Mouse (Mus musculus) limb, embryonic 12.5 days (tissue): ENCODE measurements at regions not wholly inside any gene's neighbourhood (a gene's known extent, or its start where the extent isn't known, plus 50 kb on each side); places are given as distances from the start of the nearest gene placed in this dataset.

Experiments used
- ATAC-seq: fragments of 200-750 bp; cut with Nextera tagmentation; 2 replicates; pipeline ENCODE4 v1.8.0; 2017; ENCODE audit warnings: low read depth, moderate TSS enrichment; ENCODE audit not compliant: insufficient number of reproducible peaks, insufficient read depth, low FRiP score, low TSS enrichment
- H3K27ac ChIP-seq: fragments of 300-500 bp; sonication (generic); 2 replicates; pipeline ENCODE4 v1.5.1; 2016; ENCODE audit warnings: mild to moderate bottlenecking, moderate library complexity
- H3K27me3 ChIP-seq: fragments of 300-500 bp; sonication (generic); 2 replicates; pipeline ENCODE4 v1.6.1; 2016; ENCODE audit warnings: mild to moderate bottlenecking, moderate library complexity
- H3K36me3 ChIP-seq: fragments of 300-500 bp; sonication (generic); 2 replicates; pipeline ENCODE4 v1.6.1; 2016; ENCODE audit warnings: mild to moderate bottlenecking, moderate library complexity
- H3K4me1 ChIP-seq: fragments of 300-500 bp; sonication (generic); replicated peaks from 2 replicates; pipeline ENCODE4 v1.6.1; 2016
- H3K4me2 ChIP-seq: fragments of 300-500 bp; sonication (generic); 2 replicates; pipeline ENCODE4 v1.6.1; 2016; ENCODE audit warnings: mild to moderate bottlenecking, moderate library complexity
- H3K4me3 ChIP-seq: fragments of 300-500 bp; sonication (generic); replicated peaks from 2 replicates; pipeline ENCODE4 v1.5.1; 2016; ENCODE audit warnings: mild to moderate bottlenecking
- H3K9ac ChIP-seq: fragments of 300-500 bp; sonication (generic); replicated peaks from 2 replicates; pipeline ENCODE4 v1.6.1; 2016; ENCODE audit warnings: mild to moderate bottlenecking, moderate library complexity
- H3K9me3 ChIP-seq: fragments of 300-500 bp; sonication (generic); 2 replicates; pipeline ENCODE4 v1.6.1; 2016; ENCODE audit warnings: mild to moderate bottlenecking, moderate library complexity
- WGBS: fragments of 180-500 bp; shearing (Covaris S2); methylation state at CpG from one replicate; pipeline ENCODE4 v1.1.7; 2016; 5-methylcytosine and 5-hydroxymethylcytosine counted together

- Histone ChIP-seq H3K36me3 (no peaks in the 10 kb centered on the region), H3K9me3 (no peaks in the 10 kb centered on the region), H3K4me2 (no peak overlapping the region), H3K27me3 (peaks cover 25% of the 10 kb centered on the region), H3K4me1 (no peaks in the 10 kb centered on the region), H3K27ac (no peak overlapping the region), H3K4me3 (no peak overlapping the region), H3K9ac (no peak overlapping the region)
- ATAC-seq: no peak
- WGBS: 93% methylated on average over 6 of the region's 6 CpGs
Measured at GRCm38 (mm10) chr16:93213618-93214017, 387.7 kb upstream of the Runx1 start.

DNA sequence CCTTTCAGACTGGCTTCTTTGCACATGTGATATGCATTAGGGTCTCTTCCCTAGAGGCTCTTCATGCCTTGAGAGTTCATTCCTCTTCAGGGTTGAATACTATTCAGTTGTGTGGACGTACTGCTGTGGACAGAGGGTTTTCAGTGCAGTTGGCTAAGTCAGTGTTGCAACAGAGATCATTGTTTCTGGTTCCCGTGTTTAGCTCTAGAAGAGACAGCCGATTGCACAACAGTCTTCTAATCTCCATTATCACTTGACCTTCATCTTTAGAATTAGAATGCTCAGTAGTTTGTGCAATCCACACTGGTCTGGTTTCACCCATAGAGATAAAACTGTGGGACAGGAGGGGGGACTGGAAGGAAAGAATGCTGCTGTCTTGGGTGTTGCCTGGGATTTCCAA is 381.7 kb upstream of the Runx1 start:
- Histone ChIP-seq H3K4me1 (no peaks in the 10 kb centered on the region), H3K4me2 (no peak overlapping the region), H3K9ac (no peak overlapping the region), H3K9me3 (no peaks in the 10 kb centered on the region), H3K27me3 (0 out of 2 replicates have a peak, but pooled peaks cover 4% of the 10 kb centered on the region), H3K36me3 (no peaks in the 10 kb centered on the region), H3K27ac (no peak overlapping the region), H3K4me3 (no peak overlapping the region)
- ATAC-seq: no peak
- 89% methylated on average over 3 of the region's 3 CpGs for WGBS

DNA sequence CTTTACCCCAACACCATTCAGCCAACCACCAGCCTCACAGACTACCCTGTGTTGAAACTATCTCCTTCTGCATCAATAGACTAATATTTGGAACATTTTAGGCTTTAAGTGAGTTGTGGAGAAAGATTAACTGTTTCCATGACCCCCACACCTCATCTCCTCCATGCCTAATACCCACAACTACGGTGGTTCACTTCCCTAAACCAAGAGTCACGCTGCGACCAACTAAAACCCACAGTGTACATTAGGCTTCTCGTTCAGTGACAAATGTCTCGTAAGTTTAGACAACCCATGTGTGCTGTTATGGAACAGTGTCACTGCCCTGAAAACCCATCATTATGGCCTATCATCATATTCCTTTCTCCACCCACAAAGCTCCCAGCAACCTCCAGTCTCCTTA is 381.3 kb upstream of the Runx1 start:
- no peak overlapping the region for H3K4me3 ChIP-seq
- H3K4me2 ChIP-seq: no peak overlapping the region
- 92% methylated on average over 5 of the region's 5 CpGs for WGBS
- no peak overlapping the region for H3K9ac ChIP-seq
- H3K36me3 ChIP-seq: no peaks in the 10 kb centered on the region
- no peak for ATAC-seq
- no peak overlapping the region for H3K27ac ChIP-seq
- H3K27me3 ChIP-seq: 0 out of 2 replicates have a peak, but pooled peaks cover 4% of the 10 kb centered on the region
- H3K4me1 ChIP-seq: no peaks in the 10 kb centered on the region
- no peaks in the 10 kb centered on the region for H3K9me3 ChIP-seq

- Histone ChIP-seq H3K27me3 (0 out of 2 replicates have a peak, but pooled peaks cover 4% of the 10 kb centered on the region), H3K9me3 (no peaks in the 10 kb centered on the region), H3K36me3 (no peaks in the 10 kb centered on the region), H3K9ac (no peak overlapping the region), H3K4me3 (no peak overlapping the region), H3K27ac (no peak overlapping the region), H3K4me2 (no peak overlapping the region), H3K4me1 (no peaks in the 10 kb centered on the region)
- 85% methylated on average over 4 of the region's 4 CpGs for WGBS
- no peak for ATAC-seq
Measured at GRCm38 (mm10) chr16:93206325-93206724, 380.4 kb upstream of the Runx1 start.

DNA sequence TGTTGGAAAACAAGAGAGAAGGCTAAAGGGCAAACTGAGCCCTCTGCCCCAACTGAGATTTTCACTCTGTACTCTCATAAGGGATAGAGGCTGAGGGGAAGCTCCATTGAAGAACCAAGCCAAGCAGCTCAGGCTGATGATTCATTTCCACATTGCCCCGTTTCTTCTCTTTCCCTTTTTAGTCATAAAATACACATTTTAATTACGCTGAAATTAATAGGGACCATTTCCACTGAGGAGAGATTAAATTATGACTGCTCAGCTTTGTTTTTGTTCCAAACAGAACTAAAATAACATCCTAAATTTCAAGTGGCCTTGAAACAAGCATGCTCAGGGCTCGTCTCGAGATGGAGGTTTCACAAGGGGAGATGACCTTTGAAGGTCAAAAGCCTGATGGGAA is 378.7 kb upstream of the Runx1 start:
- Histone ChIP-seq H3K27me3 (no peaks in the 10 kb centered on the region), H3K4me3 (no peak overlapping the region), H3K9ac (no peak overlapping the region), H3K9me3 (no peaks in the 10 kb centered on the region), H3K4me1 (no peaks in the 10 kb centered on the region), H3K27ac (no peak overlapping the region), H3K36me3 (no peaks in the 10 kb centered on the region), H3K4me2 (no peak overlapping the region)
- WGBS: 73% methylated on average over 4 of the region's 4 CpGs
- no peak for ATAC-seq

DNA sequence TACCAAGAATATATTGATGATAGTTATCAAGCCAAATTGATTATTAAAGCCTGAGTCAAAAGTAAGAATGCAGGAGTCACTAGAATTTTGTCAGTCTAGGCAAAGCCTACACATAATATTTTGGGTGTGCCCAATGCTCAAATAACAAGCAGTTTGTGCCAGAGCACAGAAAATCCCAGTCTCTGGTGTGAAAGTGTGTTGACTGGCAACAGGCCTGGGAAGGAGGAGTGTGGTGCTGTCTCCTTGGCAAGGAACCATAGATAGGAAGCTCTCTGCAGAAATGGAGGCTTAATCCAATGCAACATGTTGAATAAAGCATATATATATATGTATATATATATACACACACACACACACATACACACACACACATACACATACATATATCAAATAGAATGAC is 376.6 kb upstream of the Runx1 start:
- Histone ChIP-seq H3K9me3 (no peaks in the 10 kb centered on the region), H3K4me1 (no peaks in the 10 kb centered on the region), H3K27ac (no peak overlapping the region), H3K36me3 (no peaks in the 10 kb centered on the region), H3K4me3 (no peak overlapping the region), H3K9ac (no peak overlapping the region), H3K4me2 (no peak overlapping the region), H3K27me3 (no peaks in the 10 kb centered on the region)
- ATAC-seq: no peak

DNA sequence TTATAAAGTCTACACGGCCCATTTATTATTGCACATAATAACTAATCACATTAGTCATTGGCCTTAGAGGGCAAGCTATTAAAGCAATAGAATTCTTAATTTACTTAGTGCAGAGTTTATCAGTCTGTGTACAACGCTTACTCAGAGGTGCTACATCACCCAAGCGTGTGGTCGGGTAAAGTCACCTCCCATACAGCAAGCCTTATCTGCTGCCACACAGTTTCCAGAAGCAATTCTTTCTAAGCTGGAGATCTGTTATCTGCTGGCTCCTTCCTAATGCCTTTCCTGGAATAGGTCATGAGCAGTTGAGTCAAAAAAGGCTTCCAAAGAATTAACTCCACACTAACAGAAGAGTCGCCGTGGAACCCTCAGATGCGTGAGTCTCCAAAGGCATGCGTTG is 371.4 kb upstream of the Runx1 start:
- no peak for ATAC-seq

DNA sequence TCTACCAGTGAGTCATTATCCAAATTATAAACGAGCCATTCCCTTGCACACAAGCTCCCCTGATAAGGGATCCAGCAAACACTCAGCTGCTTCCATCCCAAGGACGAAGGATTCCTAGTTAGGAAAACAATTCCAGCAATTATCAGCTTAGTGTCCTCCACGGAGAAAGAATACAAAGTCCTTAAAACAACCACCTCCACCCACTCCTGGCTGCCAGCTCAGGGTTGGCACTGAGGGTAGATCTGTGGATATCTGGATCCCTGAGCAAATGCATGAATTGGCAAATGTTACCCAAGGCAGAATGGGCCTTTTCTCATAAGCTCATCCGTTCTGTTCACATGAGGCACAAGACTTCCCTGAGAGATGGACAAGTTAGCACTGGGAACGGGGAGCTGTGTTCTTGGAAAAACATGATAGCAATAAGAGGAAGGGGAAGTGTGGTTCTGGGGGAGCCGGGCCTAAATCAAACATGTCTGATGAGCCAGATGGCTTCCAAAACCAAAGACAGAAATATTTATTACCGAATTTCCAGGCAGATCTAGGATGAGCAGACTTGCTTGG is 368.1 kb upstream of the Runx1 start:
- H3K4me3 ChIP-seq: no peak overlapping the region
- no peak overlapping the region for H3K4me2 ChIP-seq
- ATAC-seq: no peak
- H3K4me1 ChIP-seq: peaks cover 4% of the 10 kb centered on the region; the same call in 1 of the 2 replicates
- 72% methylated on average over 7 of the region's 7 CpGs for WGBS
- no peaks in the 10 kb centered on the region for H3K36me3 ChIP-seq
- H3K9me3 ChIP-seq: no peaks in the 10 kb centered on the region
- no peak overlapping the region for H3K27ac ChIP-seq
- H3K27me3 ChIP-seq: peaks cover 5% of the 10 kb centered on the region; the same call in 1 of the 2 replicates
- no peak overlapping the region for H3K9ac ChIP-seq

More for the DNA sequence above, 371.4 kb upstream of the Runx1 start:
- Histone ChIP-seq H3K27ac (no peak overlapping the region), H3K27me3 (no peaks in the 10 kb centered on the region), H3K9me3 (no peaks in the 10 kb centered on the region), H3K36me3 (no peaks in the 10 kb centered on the region), H3K4me1 (no peaks in the 10 kb centered on the region), H3K9ac (no peak overlapping the region), H3K4me3 (no peak overlapping the region), H3K4me2 (no peak overlapping the region)
- 79% methylated on average over 8 of the region's 8 CpGs for WGBS

DNA sequence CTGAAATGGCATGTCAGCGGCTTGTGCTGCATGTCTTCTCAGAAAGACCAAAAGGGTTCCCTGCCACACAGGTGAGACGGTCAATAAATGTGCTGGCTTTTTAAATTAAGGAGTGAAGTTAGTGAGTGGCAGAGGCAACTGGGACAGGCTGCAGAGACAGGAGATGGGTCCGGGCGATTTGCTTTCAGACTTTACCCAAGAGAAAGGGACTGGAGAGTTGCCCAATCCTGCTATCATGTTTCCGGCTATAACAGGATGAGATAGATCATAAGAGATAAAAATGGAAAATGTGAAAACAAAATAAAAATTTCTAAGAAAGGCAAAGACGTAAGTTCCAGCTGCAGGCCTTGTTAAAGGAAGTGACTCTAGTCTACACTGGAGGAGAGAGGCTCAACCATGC is 367.3 kb upstream of the Runx1 start:
- no peaks in the 10 kb centered on the region for H3K36me3 ChIP-seq
- H3K9me3 ChIP-seq: no peaks in the 10 kb centered on the region
- H3K9ac ChIP-seq: no peak overlapping the region
- ATAC-seq: no peak
- no peak overlapping the region for H3K4me3 ChIP-seq
- no peak overlapping the region for H3K27ac ChIP-seq
- no peak overlapping the region for H3K4me2 ChIP-seq
- H3K27me3 ChIP-seq: peaks cover 5% of the 10 kb centered on the region; the same call in 1 of the 2 replicates
- 88% methylated on average over 6 of the region's 6 CpGs for WGBS
- peaks cover 4% of the 10 kb centered on the region; the same call in 1 of the 2 replicates for H3K4me1 ChIP-seq

- no peak overlapping the region for H3K9ac ChIP-seq
- no peak for ATAC-seq
- H3K4me1 ChIP-seq: peaks cover 4% of the 10 kb centered on the region; the same call in 1 of the 2 replicates
- no peak overlapping the region for H3K4me2 ChIP-seq
- H3K36me3 ChIP-seq: no peaks in the 10 kb centered on the region
- no peak overlapping the region for H3K4me3 ChIP-seq
- peaks cover 5% of the 10 kb centered on the region; the same call in 1 of the 2 replicates for H3K27me3 ChIP-seq
- H3K9me3 ChIP-seq: no peaks in the 10 kb centered on the region
- WGBS: 83% methylated on average over 9 of the region's 9 CpGs
- H3K27ac ChIP-seq: no peak overlapping the region
Measured at GRCm38 (mm10) chr16:93192651-93193173, 366.8 kb upstream of the Runx1 start.

DNA sequence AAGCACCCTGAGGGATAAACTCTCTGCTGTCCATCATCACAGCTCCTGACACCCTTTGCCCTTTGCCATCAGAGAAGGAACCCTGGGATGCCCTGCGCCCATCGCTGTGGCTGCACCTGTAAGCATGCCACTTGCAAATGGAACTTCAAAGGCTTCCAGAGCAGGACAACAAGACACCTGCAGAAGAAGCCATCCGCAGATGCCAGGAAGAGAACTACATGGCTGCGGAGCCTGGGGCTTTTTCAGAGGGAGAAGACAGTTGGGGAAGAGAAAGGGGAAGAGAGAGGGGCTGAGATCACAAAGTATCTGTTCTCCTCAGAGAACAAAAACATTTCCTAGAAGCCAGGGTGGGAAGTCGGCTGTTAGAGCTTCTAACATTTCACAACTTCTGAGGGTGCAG is 365.2 kb upstream of the Runx1 start:
- H3K27me3 ChIP-seq: peaks cover 5% of the 10 kb centered on the region; the same call in 1 of the 2 replicates
- H3K36me3 ChIP-seq: no peaks in the 10 kb centered on the region
- no peak for ATAC-seq
- whole genome bisulfite sequencing: 77% methylated on average over 5 of the region's 5 CpGs
- no peak overlapping the region for H3K4me2 ChIP-seq
- no peaks in the 10 kb centered on the region for H3K9me3 ChIP-seq
- no peak overlapping the region for H3K4me3 ChIP-seq
- H3K27ac ChIP-seq: no peak overlapping the region
- peaks cover 4% of the 10 kb centered on the region; the same call in 1 of the 2 replicates for H3K4me1 ChIP-seq
- H3K9ac ChIP-seq: no peak overlapping the region

DNA sequence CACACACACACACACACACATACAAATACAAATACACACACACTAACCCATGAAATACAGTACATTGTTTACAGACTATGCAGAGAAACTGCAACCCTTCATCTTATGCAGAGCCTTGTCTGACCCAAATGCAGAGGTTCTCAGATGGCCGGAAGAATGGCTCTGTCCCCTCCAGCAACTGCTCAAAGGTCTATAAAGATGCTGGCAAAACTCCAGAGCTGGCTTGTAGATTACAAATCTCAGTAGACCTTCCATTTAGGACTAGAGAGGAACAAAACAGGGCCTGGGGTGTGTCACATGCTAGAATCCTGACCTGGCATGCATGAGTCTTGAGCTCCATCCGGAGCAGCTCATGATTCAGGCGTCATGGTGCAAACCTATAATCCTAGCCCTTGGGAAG is 364.4 kb upstream of the Runx1 start:
- ATAC-seq: no peak
- Histone ChIP-seq H3K4me1 (peaks cover 4% of the 10 kb centered on the region; the same call in 1 of the 2 replicates), H3K36me3 (no peaks in the 10 kb centered on the region), H3K9ac (no peak overlapping the region), H3K27me3 (peaks cover 5% of the 10 kb centered on the region; the same call in 1 of the 2 replicates), H3K4me2 (no peak overlapping the region), H3K27ac (no peak overlapping the region), H3K4me3 (no peak overlapping the region), H3K9me3 (no peaks in the 10 kb centered on the region)
- WGBS: 60% methylated on average over 3 of the region's 3 CpGs
